Mouse (Mus musculus): ENCODE results near the gene Snap29. TPM values are rescaled to one million over a fixed set of nuclear protein-coding genes. Genes with fewer than 3 reads are reported as not detected.

Snap29 gene
- polyA plus RNA-seq, 1 experiment from 2014 or later: 8.0 TPM

DNA sequence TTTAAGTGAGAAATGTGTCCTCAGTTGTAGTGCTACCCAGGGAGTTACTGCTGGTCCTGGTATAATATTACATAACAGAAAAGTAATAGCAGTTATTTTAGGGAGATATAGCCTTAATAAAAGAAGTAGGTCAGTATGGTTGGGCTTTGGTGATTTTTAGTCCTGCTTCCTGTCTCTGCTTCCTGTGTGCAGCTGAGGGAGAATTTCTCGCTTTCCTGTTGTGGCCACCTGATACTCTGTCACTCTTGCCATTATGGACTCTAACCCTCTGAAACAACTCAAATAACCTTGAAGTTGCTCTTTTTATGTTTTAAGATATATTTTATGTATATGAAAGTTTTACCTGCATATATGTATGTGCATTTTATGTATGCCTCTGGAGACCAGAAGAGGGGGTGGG lies 55.8 kb downstream of the Snap29 start:
- no peaks in the 10 kb centered on the region for H3K27me3 ChIP-seq (ENCODE audit: control insufficient read depth, insufficient read depth, low read length)
- no peaks in the 10 kb centered on the region for H3K9me3 ChIP-seq (ENCODE audit: control insufficient read depth, low read length)
- WGBS: 96% methylated on average over 1 of the region's 1 CpGs
- H3K4me3 ChIP-seq (ENCODE audit: low read depth, low read length): no peak overlapping the region
- ATAC-seq (ENCODE audit: low FRiP score) (no peak), DNase-seq (ENCODE audit: low spot score, missing footprints) (no peak)
- peaks cover 10% of the 10 kb centered on the region for H3K36me3 ChIP-seq (ENCODE audit: control insufficient read depth, insufficient read depth, low read length)
- H3K27ac ChIP-seq (ENCODE audit: low read depth, low read length): no peak overlapping the region
- no peak overlapping the region for H3K9ac ChIP-seq (ENCODE audit: low read length)
- no peaks in the 10 kb centered on the region for H3K4me1 ChIP-seq (ENCODE audit: control insufficient read depth, insufficient read depth, low read length)
- H3K4me2 ChIP-seq: no peak overlapping the region

DNA sequence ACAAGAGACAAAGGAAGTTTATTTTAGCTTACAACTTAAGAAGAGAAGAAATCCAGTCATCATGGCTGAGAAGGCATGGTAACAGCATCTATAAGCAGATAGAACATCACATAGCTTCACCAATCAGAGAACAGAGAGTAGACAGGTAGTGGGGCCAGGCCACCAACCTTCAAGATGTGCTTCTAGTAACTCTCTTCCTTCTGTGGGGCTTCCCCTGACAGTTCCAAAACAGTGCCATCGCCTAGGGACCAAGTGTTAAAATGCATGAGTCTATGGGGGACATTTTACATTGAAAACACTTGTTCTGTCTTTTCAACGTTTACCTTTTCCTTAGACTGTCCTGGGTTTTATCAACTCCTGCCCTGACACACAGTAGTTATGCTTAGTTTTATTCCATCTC lies 57.4 kb downstream of the Snap29 start:
- H3K9ac ChIP-seq (ENCODE audit: low read length): no peak overlapping the region
- H3K9me3 ChIP-seq (ENCODE audit: control insufficient read depth, low read length): no peaks in the 10 kb centered on the region
- no peak overlapping the region for H3K4me2 ChIP-seq
- 88% methylated on average over 2 of the region's 2 CpGs for WGBS
- H3K36me3 ChIP-seq (ENCODE audit: control insufficient read depth, insufficient read depth, low read length): peaks cover 3% of the 10 kb centered on the region
- no peaks in the 10 kb centered on the region for H3K27me3 ChIP-seq (ENCODE audit: control insufficient read depth, insufficient read depth, low read length)
- no peak overlapping the region for H3K27ac ChIP-seq (ENCODE audit: low read depth, low read length)
- no peaks in the 10 kb centered on the region for H3K4me1 ChIP-seq (ENCODE audit: control insufficient read depth, insufficient read depth, low read length)
- H3K4me3 ChIP-seq (ENCODE audit: low read depth, low read length): no peak overlapping the region
- no peak for ATAC-seq (ENCODE audit: low FRiP score)
- no peak for DNase-seq (ENCODE audit: low spot score, missing footprints)

GRCm38 (mm10) chr16:17466875-17467663 lies 61.3 kb downstream of the Snap29 start:
- no peak overlapping the region for H3K27ac ChIP-seq (ENCODE audit: low read depth, low read length)
- peaks cover 7% of the 10 kb centered on the region; the same call in 1 of the 2 replicates for H3K36me3 ChIP-seq (ENCODE audit: control insufficient read depth, insufficient read depth, low read length)
- 85% methylated on average over 4 of the region's 4 CpGs for WGBS
- no peak overlapping the region for H3K4me2 ChIP-seq
- H3K9ac ChIP-seq (ENCODE audit: low read length): no peak overlapping the region
- ATAC-seq (ENCODE audit: low FRiP score): no peak
- no peak overlapping the region for H3K4me3 ChIP-seq (ENCODE audit: low read depth, low read length)
- H3K9me3 ChIP-seq (ENCODE audit: control insufficient read depth, low read length): no peaks in the 10 kb centered on the region
- no peaks in the 10 kb centered on the region for H3K27me3 ChIP-seq (ENCODE audit: control insufficient read depth, insufficient read depth, low read length)
- DNase-seq (ENCODE audit: low spot score, missing footprints): no peak
- no peaks in the 10 kb centered on the region for H3K4me1 ChIP-seq (ENCODE audit: control insufficient read depth, insufficient read depth, low read length)

DNA sequence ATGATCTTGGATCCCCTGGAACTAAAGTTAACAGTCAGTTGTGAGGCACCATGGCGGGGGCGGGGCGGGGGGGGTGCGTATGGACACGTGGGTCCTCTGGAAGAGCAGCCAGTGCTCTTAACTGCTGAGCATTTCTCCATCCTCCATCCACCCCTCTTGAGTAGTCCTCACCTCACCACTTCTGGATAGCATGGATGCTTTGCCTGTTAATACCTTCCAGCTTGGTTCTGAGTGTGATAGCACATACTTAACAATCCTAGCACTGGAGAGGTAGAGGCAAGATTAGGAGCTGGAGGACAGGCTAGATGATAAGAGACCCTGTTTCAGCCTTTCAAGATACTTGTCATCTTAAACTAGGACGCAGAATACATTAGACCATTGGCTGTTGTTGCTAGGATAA lies 66.7 kb downstream of the Snap29 start:
- no peaks in the 10 kb centered on the region for H3K27me3 ChIP-seq (ENCODE audit: control insufficient read depth, insufficient read depth, low read length)
- H3K9ac ChIP-seq (ENCODE audit: low read length): no peak overlapping the region
- no peaks in the 10 kb centered on the region for H3K9me3 ChIP-seq (ENCODE audit: control insufficient read depth, low read length)
- WGBS: 92% methylated on average over 6 of the region's 6 CpGs
- H3K36me3 ChIP-seq (ENCODE audit: control insufficient read depth, insufficient read depth, low read length): peaks cover 7% of the 10 kb centered on the region; the same call in 1 of the 2 replicates
- no peak overlapping the region for H3K27ac ChIP-seq (ENCODE audit: low read depth, low read length)
- ATAC-seq (ENCODE audit: low FRiP score): no peak
- DNase-seq (ENCODE audit: low spot score, missing footprints): peak; percentile 2
- no peak overlapping the region for H3K4me3 ChIP-seq (ENCODE audit: low read depth, low read length)
- no peaks in the 10 kb centered on the region for H3K4me1 ChIP-seq (ENCODE audit: control insufficient read depth, insufficient read depth, low read length)
- H3K4me2 ChIP-seq: no peak overlapping the region

- no peak overlapping the region for H3K9ac ChIP-seq (ENCODE audit: low read length)
- H3K4me1 ChIP-seq (ENCODE audit: control insufficient read depth, insufficient read depth, low read length): no peaks in the 10 kb centered on the region
- no peak for DNase-seq (ENCODE audit: low spot score, missing footprints)
- no peak overlapping the region for H3K4me3 ChIP-seq (ENCODE audit: low read depth, low read length)
- peaks cover 3% of the 10 kb centered on the region; the same call in 1 of the 2 replicates for H3K36me3 ChIP-seq (ENCODE audit: control insufficient read depth, insufficient read depth, low read length)
- H3K9me3 ChIP-seq (ENCODE audit: control insufficient read depth, low read length): no peaks in the 10 kb centered on the region
- no peak for ATAC-seq (ENCODE audit: low FRiP score)
- no peak overlapping the region for H3K27ac ChIP-seq (ENCODE audit: low read depth, low read length)
- no peak overlapping the region for H3K4me2 ChIP-seq
- no peaks in the 10 kb centered on the region for H3K27me3 ChIP-seq (ENCODE audit: control insufficient read depth, insufficient read depth, low read length)
Observed at GRCm38 (mm10) chr16:17474091-17474490, 68.3 kb downstream of the Snap29 start.

- Histone ChIP-seq H3K4me2 (no peak overlapping the region), H3K36me3 (ENCODE audit: control insufficient read depth, insufficient read depth, low read length) (0 out of 2 replicates have a peak, but pooled peaks cover 2% of the 10 kb centered on the region), H3K27me3 (ENCODE audit: control insufficient read depth, insufficient read depth, low read length) (no peaks in the 10 kb centered on the region), H3K4me1 (ENCODE audit: control insufficient read depth, insufficient read depth, low read length) (no peaks in the 10 kb centered on the region), H3K9ac (ENCODE audit: low read length) (no peak overlapping the region), H3K9me3 (ENCODE audit: control insufficient read depth, low read length) (no peaks in the 10 kb centered on the region), H3K27ac (ENCODE audit: low read depth, low read length) (no peak overlapping the region), H3K4me3 (ENCODE audit: low read depth, low read length) (no peak overlapping the region)
- WGBS: 94% methylated on average over 2 of the region's 2 CpGs
- DNase-seq (ENCODE audit: low spot score, missing footprints) (peak; percentile 17), ATAC-seq (ENCODE audit: low FRiP score) (no peak)
Observed at GRCm38 (mm10) chr16:17474761-17475160, 69.0 kb downstream of the Snap29 start.

DNA sequence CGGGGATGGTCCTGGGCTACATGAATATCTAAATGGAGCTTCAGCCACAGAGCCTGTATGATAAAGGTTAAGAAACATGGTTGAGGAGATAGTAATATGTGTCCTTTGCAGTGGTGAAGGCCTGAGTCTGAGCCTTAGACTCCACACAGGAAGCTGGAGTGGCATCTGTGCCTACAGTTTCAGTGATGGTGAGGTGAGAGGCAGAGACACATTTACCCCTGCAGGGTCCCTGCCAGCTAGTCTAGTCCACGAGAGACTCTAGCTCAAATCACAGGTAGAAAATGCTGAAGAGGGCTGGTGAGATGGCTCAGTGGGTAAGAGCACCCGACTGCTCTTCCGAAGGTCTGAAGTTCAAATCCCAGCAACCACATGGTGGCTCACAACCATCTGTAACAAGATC lies 69.5 kb downstream of the Snap29 start:
- no peak overlapping the region for H3K4me2 ChIP-seq
- H3K27ac ChIP-seq (ENCODE audit: low read depth, low read length): no peak overlapping the region
- WGBS: 97% methylated on average over 4 of the region's 4 CpGs
- H3K4me1 ChIP-seq (ENCODE audit: control insufficient read depth, insufficient read depth, low read length): no peaks in the 10 kb centered on the region
- no peak overlapping the region for H3K9ac ChIP-seq (ENCODE audit: low read length)
- H3K36me3 ChIP-seq (ENCODE audit: control insufficient read depth, insufficient read depth, low read length): no peaks in the 10 kb centered on the region
- no peaks in the 10 kb centered on the region for H3K9me3 ChIP-seq (ENCODE audit: control insufficient read depth, low read length)
- ATAC-seq (ENCODE audit: low FRiP score) (no peak), DNase-seq (ENCODE audit: low spot score, missing footprints) (peak; percentile 57)
- no peaks in the 10 kb centered on the region for H3K27me3 ChIP-seq (ENCODE audit: control insufficient read depth, insufficient read depth, low read length)
- H3K4me3 ChIP-seq (ENCODE audit: low read depth, low read length): no peak overlapping the region

DNA sequence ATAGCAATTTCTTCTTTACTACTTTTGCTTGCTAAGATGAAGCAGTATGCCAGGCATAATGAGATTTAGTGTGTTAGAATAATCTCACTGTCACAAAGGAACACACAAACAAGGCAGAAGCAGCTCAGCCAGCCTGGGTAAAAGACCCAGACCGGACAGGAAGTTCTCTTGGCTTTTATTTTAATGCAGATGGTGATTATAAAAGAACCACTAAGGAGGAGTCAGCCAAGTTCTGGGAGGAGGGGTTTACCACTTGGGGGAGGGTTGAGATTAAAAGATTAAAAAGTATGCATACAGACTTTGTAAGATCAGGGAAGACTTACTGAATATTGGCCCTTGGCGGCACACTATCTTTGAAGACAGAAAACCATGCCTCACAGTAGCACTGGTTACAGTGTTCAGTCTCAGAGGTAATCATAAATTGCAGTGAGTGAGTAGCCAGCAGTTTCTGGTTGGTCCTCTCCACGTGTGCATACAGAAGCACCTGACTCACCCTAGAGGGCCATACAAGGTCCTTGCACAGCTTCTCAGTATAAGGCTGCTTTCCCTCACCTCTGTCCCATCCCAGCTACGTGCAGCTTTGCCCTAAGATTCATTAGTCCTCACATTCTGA lies 72.7 kb downstream of the Snap29 start:
- DNase-seq (ENCODE audit: low spot score, missing footprints) (peak; percentile 23), ATAC-seq (ENCODE audit: low FRiP score) (no peak)
- H3K27me3 ChIP-seq (ENCODE audit: control insufficient read depth, insufficient read depth, low read length): no peaks in the 10 kb centered on the region
- H3K36me3 ChIP-seq (ENCODE audit: control insufficient read depth, insufficient read depth, low read length): peaks cover 1% of the 10 kb centered on the region; the same call in 1 of the 2 replicates
- no peak overlapping the region for H3K4me3 ChIP-seq (ENCODE audit: low read depth, low read length)
- 84% methylated on average over 4 of the region's 4 CpGs for WGBS
- H3K4me2 ChIP-seq: no peak overlapping the region
- H3K9me3 ChIP-seq (ENCODE audit: control insufficient read depth, low read length): no peaks in the 10 kb centered on the region
- H3K4me1 ChIP-seq (ENCODE audit: control insufficient read depth, insufficient read depth, low read length): no peaks in the 10 kb centered on the region
- H3K9ac ChIP-seq (ENCODE audit: low read length): no peak overlapping the region
- no peak overlapping the region for H3K27ac ChIP-seq (ENCODE audit: low read depth, low read length)

Measured in midbrain, embryonic 11.5 days (tissue).